Mouse (Mus musculus): ENCODE results near the gene Chic2.

DNA sequence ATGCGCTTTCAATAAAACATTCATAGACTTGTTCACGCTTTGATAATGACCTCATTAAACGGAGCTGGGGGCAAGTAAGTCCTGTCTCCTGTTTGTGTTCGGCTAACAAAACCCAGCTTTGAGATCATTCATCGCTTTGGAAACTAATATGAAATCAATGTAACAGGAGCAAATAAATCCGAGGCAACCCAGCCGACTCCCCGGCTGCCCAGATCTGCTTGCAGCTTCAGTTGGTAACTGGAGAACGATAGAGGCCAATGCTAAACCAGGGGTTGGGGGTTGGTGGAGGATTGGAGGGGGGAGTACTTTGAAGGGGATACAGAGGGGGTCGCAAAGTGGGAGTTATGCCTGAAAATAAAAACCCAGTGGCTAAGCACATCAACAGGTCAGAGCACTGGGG lies 27.4 kb upstream of the Chic2 start:
- TF ChIP-seq CTCF (IDR thresholded peaks at IDR 0.05; ENCODE audit: borderline replicate concordance, insufficient read depth, low read depth, low read length) (no peak), POLR2A (IDR thresholded peaks at IDR 0.05; ENCODE audit: borderline replicate concordance, insufficient read depth, low read length) (no peak)
